Mouse (Mus musculus): ENCODE measurements at regions not wholly inside any gene's neighbourhood (a gene's known extent, or its start where the extent isn't known, plus 50 kb on each side); places are given as distances from the start of the nearest gene placed in this dataset.

DNA sequence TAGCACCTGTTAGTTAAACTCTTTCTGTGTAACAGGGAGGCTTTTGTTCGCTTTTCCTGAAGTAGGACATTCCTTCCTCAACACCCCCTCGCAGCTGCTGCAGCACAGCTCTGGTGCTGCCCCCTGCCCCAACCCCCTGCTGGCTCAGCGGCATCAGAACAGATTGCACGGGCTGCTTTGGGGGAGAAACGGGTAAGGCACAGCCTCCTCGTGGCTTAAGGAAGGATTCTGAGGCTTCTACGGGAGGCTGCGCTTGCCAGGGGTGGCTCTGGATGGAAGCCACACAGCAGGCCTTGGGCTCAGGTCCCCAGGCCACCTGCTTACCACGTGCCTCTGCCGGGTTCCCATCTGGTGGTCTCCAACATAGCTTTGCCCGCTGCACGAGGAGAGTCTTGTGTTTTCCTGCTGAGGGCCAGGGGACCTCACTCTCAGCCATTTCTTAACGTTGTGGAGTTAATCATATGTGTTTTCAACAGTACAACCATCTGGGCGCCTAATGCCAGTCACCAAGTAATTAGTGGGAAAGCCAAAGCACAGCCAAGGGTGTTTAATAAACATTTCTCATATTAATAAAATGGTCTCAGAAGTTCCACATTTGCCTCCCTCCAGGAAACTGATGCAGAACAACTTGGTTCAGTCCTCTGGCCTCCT, 189.9 kb downstream of the Gxylt1 start:
- TF ChIP-seq CTCF (IDR thresholded peaks at IDR 0.05; ENCODE audit: low read depth), result no peak
- TF ChIP-seq EP300 (optimal IDR thresholded peaks at IDR 0.05), result no peak
